Mouse (Mus musculus) forebrain, embryonic 12.5 days (tissue): ENCODE data around the gene Pde11a. TPM values are rescaled to one million over a fixed set of nuclear protein-coding genes. Genes with fewer than 3 reads are reported as not detected.

Source experiments
- ATAC-seq: fragments of 200-750 bp; cut with Nextera tagmentation; 2 replicates; pipeline ENCODE4 v1.8.0; 2017; ENCODE audit warnings: moderate TSS enrichment; ENCODE audit not compliant: low FRiP score
- H3K27ac ChIP-seq: fragments of 300-500 bp; sonication (generic); 2 replicates; pipeline ENCODE4 v1.5.1; 2016; ENCODE audit warnings: mild to moderate bottlenecking
- H3K27me3 ChIP-seq: fragments of 300-500 bp; sonication (generic); 2 replicates; pipeline ENCODE4 v1.6.1; 2016; ENCODE audit warnings: mild to moderate bottlenecking
- H3K36me3 ChIP-seq: fragments of 300-500 bp; sonication (generic); replicated peaks from 2 replicates; pipeline ENCODE4 v1.6.1; 2016; ENCODE audit warnings: mild to moderate bottlenecking
- H3K4me1 ChIP-seq: fragments of 300-500 bp; sonication (generic); 2 replicates; pipeline ENCODE4 v1.6.1; 2016
- H3K4me2 ChIP-seq: fragments of 300-500 bp; sonication (generic); 2 replicates; pipeline ENCODE4 v1.6.1; 2016; ENCODE audit warnings: mild to moderate bottlenecking, moderate library complexity
- H3K4me3 ChIP-seq: fragments of 300-500 bp; sonication (generic); replicated peaks from 2 replicates; pipeline ENCODE4 v1.5.1; 2016; ENCODE audit warnings: mild to moderate bottlenecking
- H3K9ac ChIP-seq: fragments of 300-500 bp; sonication (generic); 2 replicates; pipeline ENCODE4 v1.6.1; 2016; ENCODE audit warnings: mild to moderate bottlenecking
- H3K9me3 ChIP-seq: fragments of 300-500 bp; sonication (generic); 2 replicates; pipeline ENCODE4 v1.6.1; 2016
- WGBS: fragments of 180-500 bp; shearing (Covaris S2); methylation state at CpG from one replicate; pipeline ENCODE4 v1.1.7; 2016; 5-methylcytosine and 5-hydroxymethylcytosine counted together
- polyA plus RNA-seq: library from polyadenylated mRNA; unstranded; fragments of >200 nt; fragmentation: Nextera tagmentation; extraction: Ambion mirVana; gene quantifications from 2 replicates; pipeline ENCODE4 v1.2.1, GENCODE M21; 2016

Gene Pde11a
- polyA plus RNA-seq, 1 experiment from 2014 or later, result 0.08 TPM

GRCm38 (mm10) chr2:76097847-76098246 lies 240.7 kb downstream of the Pde11a start:
- WGBS, result 89% methylated on average over 7 of the region's 7 CpGs
- Histone ChIP-seq H3K9me3 (no peaks in the 10 kb centered on the region), H3K36me3 (no peaks in the 10 kb centered on the region), H3K4me1 (0 out of 2 replicates have a peak, but pooled peaks cover 3% of the 10 kb centered on the region), H3K4me3 (no peak overlapping the region), H3K9ac (no peak overlapping the region), H3K27ac (no peak overlapping the region), H3K27me3 (no peaks in the 10 kb centered on the region), H3K4me2 (no peak overlapping the region)
- ATAC-seq, result no peak

GRCm38 (mm10) chr2:76097284-76097683 lies 241.3 kb downstream of the Pde11a start:
- H3K36me3 ChIP-seq, result no peaks in the 10 kb centered on the region
- no peak overlapping the region for H3K4me3 ChIP-seq
- H3K27me3 ChIP-seq, result no peaks in the 10 kb centered on the region
- ATAC-seq, result no peak
- H3K4me2 ChIP-seq, result no peak overlapping the region
- H3K27ac ChIP-seq, result no peak overlapping the region
- 0 out of 2 replicates have a peak, but pooled peaks cover 3% of the 10 kb centered on the region for H3K4me1 ChIP-seq
- 80% methylated on average over 8 of the region's 8 CpGs for WGBS
- no peaks in the 10 kb centered on the region for H3K9me3 ChIP-seq
- H3K9ac ChIP-seq, result no peak overlapping the region

GRCm38 (mm10) chr2:76095861-76096260 lies 242.7 kb downstream of the Pde11a start:
- Histone ChIP-seq H3K9ac (no peak overlapping the region), H3K4me3 (no peak overlapping the region), H3K36me3 (no peaks in the 10 kb centered on the region), H3K4me1 (0 out of 2 replicates have a peak, but pooled peaks cover 3% of the 10 kb centered on the region), H3K27ac (no peak overlapping the region), H3K4me2 (no peak overlapping the region), H3K9me3 (no peaks in the 10 kb centered on the region), H3K27me3 (no peaks in the 10 kb centered on the region)
- no peak for ATAC-seq
- 97% methylated on average over 5 of the region's 5 CpGs for WGBS

- H3K27me3 ChIP-seq, result no peaks in the 10 kb centered on the region
Observed at GRCm38 (mm10) chr2:76090506-76090905, 248.1 kb downstream of the Pde11a start.

GRCm38 (mm10) chr2:76088844-76089243 lies 249.7 kb downstream of the Pde11a start:
- Histone ChIP-seq H3K4me2 (no peak overlapping the region), H3K27ac (no peak overlapping the region), H3K27me3 (no peaks in the 10 kb centered on the region), H3K36me3 (no peaks in the 10 kb centered on the region), H3K9ac (no peak overlapping the region), H3K4me1 (no peaks in the 10 kb centered on the region), H3K4me3 (no peak overlapping the region), H3K9me3 (no peaks in the 10 kb centered on the region)
- no peak for ATAC-seq
- 81% methylated on average over 4 of the region's 4 CpGs for whole genome bisulfite sequencing

More at GRCm38 (mm10) chr2:76090506-76090905, 248.1 kb downstream of the Pde11a start:
- no peak overlapping the region for H3K4me2 ChIP-seq
- no peak for ATAC-seq
- no peaks in the 10 kb centered on the region for H3K4me1 ChIP-seq
- H3K9ac ChIP-seq, result no peak overlapping the region
- no peak overlapping the region for H3K27ac ChIP-seq
- no peaks in the 10 kb centered on the region for H3K36me3 ChIP-seq
- H3K4me3 ChIP-seq, result no peak overlapping the region
- no peaks in the 10 kb centered on the region for H3K9me3 ChIP-seq

GRCm38 (mm10) chr2:76088413-76088812 lies 250.2 kb downstream of the Pde11a start:
- H3K4me2 ChIP-seq, result no peak overlapping the region
- no peak for ATAC-seq
- 87% methylated on average over 5 of the region's 5 CpGs for WGBS

GRCm38 (mm10) chr2:76087170-76087569 lies 251.4 kb downstream of the Pde11a start:
- Histone ChIP-seq H3K4me2 (no peak overlapping the region), H3K9me3 (no peaks in the 10 kb centered on the region), H3K27ac (no peak overlapping the region), H3K36me3 (no peaks in the 10 kb centered on the region), H3K27me3 (no peaks in the 10 kb centered on the region), H3K4me1 (no peaks in the 10 kb centered on the region), H3K9ac (no peak overlapping the region), H3K4me3 (no peak overlapping the region)
- WGBS, result 39% methylated on average over 3 of the region's 3 CpGs
- no peak for ATAC-seq

More at GRCm38 (mm10) chr2:76088413-76088812, 250.2 kb downstream of the Pde11a start:
- no peak overlapping the region for H3K27ac ChIP-seq
- H3K36me3 ChIP-seq, result no peaks in the 10 kb centered on the region
- H3K4me3 ChIP-seq, result no peak overlapping the region
- H3K9me3 ChIP-seq, result no peaks in the 10 kb centered on the region
- H3K4me1 ChIP-seq, result no peaks in the 10 kb centered on the region
- H3K27me3 ChIP-seq, result no peaks in the 10 kb centered on the region
- no peak overlapping the region for H3K9ac ChIP-seq

- ATAC-seq, result no peak
- Histone ChIP-seq H3K9me3 (no peaks in the 10 kb centered on the region), H3K36me3 (no peaks in the 10 kb centered on the region), H3K9ac (no peak overlapping the region), H3K4me2 (no peak overlapping the region), H3K27ac (no peak overlapping the region), H3K4me3 (no peak overlapping the region), H3K4me1 (no peaks in the 10 kb centered on the region), H3K27me3 (no peaks in the 10 kb centered on the region)
- WGBS, result 90% methylated on average over 4 of the region's 4 CpGs
Observed at GRCm38 (mm10) chr2:76084982-76085381, 253.6 kb downstream of the Pde11a start.

- Histone ChIP-seq H3K4me2 (no peak overlapping the region), H3K36me3 (no peaks in the 10 kb centered on the region), H3K27me3 (no peaks in the 10 kb centered on the region), H3K9me3 (no peaks in the 10 kb centered on the region), H3K4me1 (no peaks in the 10 kb centered on the region), H3K4me3 (no peak overlapping the region), H3K9ac (no peak overlapping the region), H3K27ac (no peak overlapping the region)
- WGBS, result 88% methylated on average over 3 of the region's 3 CpGs
- ATAC-seq, result no peak
Observed at GRCm38 (mm10) chr2:76083901-76084300, 254.7 kb downstream of the Pde11a start.

- H3K4me1 ChIP-seq, result no peaks in the 10 kb centered on the region
- WGBS, result 74% methylated on average over 2 of the region's 2 CpGs
- no peaks in the 10 kb centered on the region for H3K36me3 ChIP-seq
Observed at GRCm38 (mm10) chr2:76083396-76083795, 255.2 kb downstream of the Pde11a start.

GRCm38 (mm10) chr2:76081991-76082390 lies 256.6 kb downstream of the Pde11a start:
- 86% methylated on average over 5 of the region's 5 CpGs for WGBS
- no peak for ATAC-seq

More at GRCm38 (mm10) chr2:76083396-76083795, 255.2 kb downstream of the Pde11a start:
- Histone ChIP-seq H3K27ac (no peak overlapping the region), H3K9me3 (no peaks in the 10 kb centered on the region), H3K27me3 (no peaks in the 10 kb centered on the region), H3K9ac (no peak overlapping the region), H3K4me3 (no peak overlapping the region), H3K4me2 (no peak overlapping the region)
- no peak for ATAC-seq

GRCm38 (mm10) chr2:76080549-76080948 lies 258.0 kb downstream of the Pde11a start:
- H3K36me3 ChIP-seq, result no peaks in the 10 kb centered on the region
- ATAC-seq, result no peak
- H3K4me3 ChIP-seq, result no peak overlapping the region
- WGBS, result 82% methylated on average over 3 of the region's 3 CpGs
- no peak overlapping the region for H3K4me2 ChIP-seq
- no peaks in the 10 kb centered on the region for H3K9me3 ChIP-seq
- H3K9ac ChIP-seq, result no peak overlapping the region
- H3K4me1 ChIP-seq, result no peaks in the 10 kb centered on the region
- no peaks in the 10 kb centered on the region for H3K27me3 ChIP-seq
- no peak overlapping the region for H3K27ac ChIP-seq

More at GRCm38 (mm10) chr2:76081991-76082390, 256.6 kb downstream of the Pde11a start:
- Histone ChIP-seq H3K27ac (no peak overlapping the region), H3K36me3 (no peaks in the 10 kb centered on the region), H3K4me2 (no peak overlapping the region), H3K27me3 (no peaks in the 10 kb centered on the region), H3K4me3 (no peak overlapping the region), H3K9ac (no peak overlapping the region), H3K9me3 (no peaks in the 10 kb centered on the region), H3K4me1 (no peaks in the 10 kb centered on the region)

GRCm38 (mm10) chr2:76076838-76077237 lies 261.7 kb downstream of the Pde11a start:
- no peak overlapping the region for H3K4me3 ChIP-seq
- H3K4me1 ChIP-seq, result no peaks in the 10 kb centered on the region
- WGBS, result 84% methylated on average over 2 of the region's 2 CpGs
- H3K27me3 ChIP-seq, result no peaks in the 10 kb centered on the region
- H3K36me3 ChIP-seq, result no peaks in the 10 kb centered on the region
- no peak overlapping the region for H3K27ac ChIP-seq
- no peaks in the 10 kb centered on the region for H3K9me3 ChIP-seq
- ATAC-seq, result no peak
- H3K9ac ChIP-seq, result no peak overlapping the region
- no peak overlapping the region for H3K4me2 ChIP-seq
